Mouse (Mus musculus) bone marrow, adult 2 months (tissue): ENCODE results near the gene Lsamp. TPM values are rescaled to one million over a fixed set of nuclear protein-coding genes. Genes with fewer than 3 reads are reported as not detected.

Experiments
- H3K27ac ChIP-seq: fragments of 200-500 bp; 2 replicates; pipeline ENCODE4 v1.5.1; 2012; ENCODE audit warnings: low read depth, mild to moderate bottlenecking, control low read depth, inconsistent platforms, low read length; ENCODE audit not compliant: control insufficient read depth, poor library complexity, insufficient read depth
- H3K4me1 ChIP-seq: fragments of 200-500 bp; 2 replicates; pipeline ENCODE4 v1.6.1; 2011; ENCODE audit warnings: low read length; ENCODE audit not compliant: control insufficient read depth, insufficient read depth
- H3K4me3 ChIP-seq: fragments of 200-500 bp; replicated peaks from 2 replicates; pipeline ENCODE3; 2011; ENCODE audit warnings: mild to moderate bottlenecking, low read depth, low read length, control low read depth; ENCODE audit not compliant: control insufficient read depth
- CTCF ChIP-seq: fragments of 200-500 bp; IDR thresholded peaks from 2 replicates; pipeline ENCODE4 v1.5.1; 2011; ENCODE audit warnings: low read length, control low read depth; ENCODE audit not compliant: control insufficient read depth, insufficient read depth
- POLR2A ChIP-seq: fragments of 200-500 bp; IDR thresholded peaks from 2 replicates; pipeline ENCODE4 v1.6.1; 2011; ENCODE audit warnings: low read depth, mild to moderate bottlenecking, control low read depth, low read length, borderline replicate concordance; ENCODE audit not compliant: control insufficient read depth
- WGBS: fragments of 180-500 bp; shearing (Covaris S2); methylation state at CpG from one replicate; pipeline ENCODE4 v1.1.7; 2018; 5-methylcytosine and 5-hydroxymethylcytosine counted together
- polyA plus RNA-seq: library from polyadenylated mRNA; stranded (reverse); fragments of >200 nt; gene quantifications from 2 replicates; pipeline ENCODE4 v1.2.4, GENCODE M21; 2011; ENCODE audit warnings: low replicate concordance; ENCODE audit not compliant: missing spikeins, insufficient read depth, insufficient read length

Gene Lsamp
- polyA plus RNA-seq, result not detected in 2 replicates

DNA sequence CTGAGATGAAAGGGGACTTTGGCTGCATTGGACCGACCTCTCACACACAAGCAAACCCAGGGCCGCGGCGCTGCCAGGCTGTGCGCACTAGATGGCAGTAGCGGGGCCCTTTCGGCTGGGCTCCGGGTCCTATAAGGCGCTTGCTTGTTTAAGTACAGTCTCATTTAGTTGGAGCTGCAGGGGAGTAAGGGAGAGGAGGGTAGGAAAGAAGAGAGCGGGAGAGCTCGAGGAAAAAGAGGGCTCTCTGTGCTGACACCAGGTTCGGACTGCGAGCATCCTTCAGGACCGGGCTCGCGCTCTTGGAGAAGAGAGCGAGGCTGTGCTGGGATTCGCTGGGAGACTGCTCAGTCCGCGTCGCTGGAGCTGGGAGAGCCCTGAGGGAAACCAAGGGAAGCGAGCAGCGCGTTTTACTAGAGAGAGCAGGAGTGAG, at the start of gene Lsamp:
Gene Lsamp (plus strand): TSS at position 157 of the 430 bp plus-strand sequence.
- TF ChIP-seq CTCF, result no peak
- TF ChIP-seq POLR2A, result no peak

DNA sequence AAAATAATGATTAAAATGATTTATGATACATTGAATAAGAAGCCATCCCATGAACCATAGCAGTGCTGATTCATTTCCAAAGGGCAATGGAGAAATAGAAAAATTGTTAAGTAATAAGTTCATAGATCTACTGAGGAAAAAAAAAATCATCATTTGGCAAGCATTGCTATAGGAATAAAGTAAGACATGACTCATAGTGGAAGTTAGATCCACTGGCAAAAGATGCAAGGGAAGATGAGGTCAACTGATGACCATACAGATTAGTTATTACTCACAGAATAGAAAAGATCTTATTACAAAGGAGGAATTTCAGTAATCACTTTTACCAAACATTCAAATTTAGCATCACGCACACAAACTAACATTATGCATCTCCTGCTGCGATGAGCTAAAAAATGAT, 26.5 kb upstream of the Lsamp start:
- WGBS, result 89% methylated on average over 2 of the region's 2 CpGs
- Histone ChIP-seq H3K4me3 (no peak overlapping the region), H3K4me1 (no peaks in the 10 kb centered on the region), H3K27ac (no peak overlapping the region)
- no peak for TF ChIP-seq CTCF
- no peak for TF ChIP-seq POLR2A

More for the DNA sequence above, at the start of gene Lsamp:
- Histone ChIP-seq H3K27ac (no peak within 1 kb of the TSS; the same call in 1 of the 2 replicates), H3K4me3 (no peak within 1 kb of the TSS), H3K4me1 (no peaks in the 10 kb centered on the region)
- 5% methylated on average over 24 of the region's 24 CpGs for WGBS

DNA sequence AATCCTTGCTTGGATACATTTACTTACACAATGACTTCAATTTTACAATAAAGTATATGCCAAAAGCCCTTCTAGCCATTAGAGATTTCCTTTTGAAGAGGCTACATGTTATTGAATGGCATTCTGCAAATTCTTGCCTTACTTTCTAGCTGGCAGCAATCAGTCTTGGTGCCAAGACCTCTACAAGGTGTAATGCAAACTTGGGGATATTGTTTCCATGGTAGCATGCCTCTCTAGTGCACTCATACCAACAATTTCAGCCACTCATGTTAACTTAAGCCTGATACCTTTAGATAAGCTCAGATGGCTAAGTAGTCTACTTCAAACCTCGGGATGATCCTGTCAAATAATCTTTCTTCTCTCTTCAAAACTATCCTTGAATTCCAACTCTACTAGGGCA, 11.4 kb upstream of the Lsamp start:
- WGBS, result 72% methylated on average over 1 of the region's 1 CpGs
- TF ChIP-seq POLR2A (no peak), CTCF (no peak)

DNA sequence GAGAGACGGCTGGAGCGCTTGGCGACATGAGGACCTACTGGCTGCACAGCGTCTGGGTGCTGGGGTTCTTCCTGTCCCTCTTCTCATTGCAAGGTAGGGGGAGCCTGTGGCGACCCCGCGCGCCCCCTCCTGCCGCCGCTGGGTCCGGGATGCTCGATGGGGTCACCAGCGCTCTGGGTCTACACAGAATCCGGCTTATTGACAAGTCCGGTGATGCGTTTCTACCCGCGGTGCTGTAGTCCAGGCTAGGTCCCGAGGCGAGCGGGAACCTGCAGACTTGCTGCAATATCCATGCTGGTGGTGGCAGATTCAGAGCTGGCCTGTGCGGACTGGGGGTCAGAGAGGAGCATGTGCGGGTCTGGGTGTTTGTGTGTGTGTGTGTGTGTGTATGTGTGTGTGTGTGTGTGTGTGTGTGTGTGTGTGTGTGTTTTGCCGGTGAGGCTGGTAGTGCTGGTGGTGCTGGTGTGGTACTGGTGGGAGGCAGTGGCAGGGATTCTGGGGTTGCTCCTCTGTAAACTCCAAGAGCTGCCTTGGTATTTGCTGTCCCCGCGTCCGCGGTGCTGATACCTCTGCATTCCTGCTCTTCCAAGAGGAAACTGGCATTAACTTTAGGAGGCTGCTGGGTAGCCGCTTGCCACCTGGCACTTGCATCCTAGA, 602 bp downstream of the Lsamp start:
- no peak for TF ChIP-seq POLR2A
- TF ChIP-seq CTCF, result no peak
- Histone ChIP-seq H3K27ac (no peak overlapping the region; the same call in 1 of the 2 replicates), H3K4me1 (no peaks in the 10 kb centered on the region), H3K4me3 (no peak overlapping the region)
- 5% methylated on average over 28 of the region's 29 CpGs for WGBS

More for the DNA sequence above, 11.4 kb upstream of the Lsamp start:
- Histone ChIP-seq H3K4me3 (no peak overlapping the region), H3K27ac (no peak overlapping the region), H3K4me1 (no peaks in the 10 kb centered on the region)

DNA sequence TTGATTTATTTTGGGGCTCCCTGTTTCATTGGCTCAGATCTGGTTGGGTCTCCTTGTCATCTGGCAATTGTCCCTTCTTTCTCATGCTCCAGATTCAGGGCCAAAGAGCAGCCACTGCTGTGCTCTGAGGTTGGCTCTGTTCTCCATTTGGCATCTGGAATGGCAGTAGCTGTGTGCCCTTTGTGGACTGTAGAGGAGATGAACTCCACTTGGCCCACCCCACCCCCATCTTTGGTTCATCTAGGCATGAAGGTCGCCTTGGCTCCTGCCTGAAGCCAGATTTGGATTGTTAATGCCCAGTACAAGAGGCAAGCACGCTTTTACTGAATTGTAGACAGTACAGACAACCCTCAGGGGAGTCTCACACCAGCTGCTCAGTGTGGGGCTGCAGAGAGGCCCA, 4.3 kb downstream of the Lsamp start:
- whole genome bisulfite sequencing, result 36% methylated on average over 2 of the region's 2 CpGs
- Histone ChIP-seq H3K27ac (no peak overlapping the region), H3K4me1 (no peaks in the 10 kb centered on the region), H3K4me3 (no peak overlapping the region)
- no peak for TF ChIP-seq POLR2A
- no peak for TF ChIP-seq CTCF

DNA sequence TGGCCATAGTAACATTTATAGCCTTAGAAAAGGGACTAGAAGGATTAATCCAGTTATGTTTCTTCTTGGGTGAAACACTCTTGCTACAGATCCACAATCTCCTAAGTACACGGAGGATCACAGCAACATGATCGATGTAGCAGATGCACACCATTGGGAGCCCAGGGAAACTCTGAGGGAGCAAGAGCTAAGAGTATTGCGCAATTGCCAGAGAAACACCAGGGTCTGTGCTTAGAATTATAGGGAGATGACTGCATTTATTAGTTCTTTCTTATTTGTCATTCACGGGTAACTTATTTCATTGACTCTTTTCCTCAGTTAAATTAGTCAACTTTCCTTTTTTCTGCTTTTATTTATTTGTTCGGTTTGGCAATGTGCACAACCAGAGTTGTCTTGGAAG, 10.7 kb downstream of the Lsamp start:
- Histone ChIP-seq H3K4me3 (no peak overlapping the region), H3K27ac (no peak overlapping the region), H3K4me1 (no peaks in the 10 kb centered on the region)
- TF ChIP-seq POLR2A (no peak), CTCF (no peak)
- 82% methylated on average over 5 of the region's 5 CpGs for WGBS

DNA sequence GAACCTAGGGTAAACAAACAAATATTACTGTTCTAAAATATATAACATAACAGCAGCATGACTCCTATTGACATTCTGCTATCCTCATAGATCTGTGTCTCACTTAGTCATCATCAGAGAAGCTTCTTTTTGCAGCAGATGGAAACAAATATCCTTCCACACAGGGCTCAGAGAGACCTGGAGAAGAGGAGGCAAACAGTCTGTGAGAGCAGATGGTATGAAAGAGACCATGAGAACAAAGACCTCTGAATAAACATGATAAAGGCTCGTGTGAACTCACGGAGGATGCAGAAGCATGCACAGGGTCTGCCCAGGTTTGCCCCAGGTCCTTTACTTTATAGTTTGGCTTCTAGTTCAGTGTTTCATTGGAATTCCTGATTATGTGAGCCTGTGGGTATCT, 24.6 kb downstream of the Lsamp start:
- WGBS, result 73% methylated on average over 2 of the region's 2 CpGs
- Histone ChIP-seq H3K4me1 (no peaks in the 10 kb centered on the region), H3K4me3 (no peak overlapping the region), H3K27ac (no peak overlapping the region)
- TF ChIP-seq CTCF (no peak), POLR2A (no peak)

DNA sequence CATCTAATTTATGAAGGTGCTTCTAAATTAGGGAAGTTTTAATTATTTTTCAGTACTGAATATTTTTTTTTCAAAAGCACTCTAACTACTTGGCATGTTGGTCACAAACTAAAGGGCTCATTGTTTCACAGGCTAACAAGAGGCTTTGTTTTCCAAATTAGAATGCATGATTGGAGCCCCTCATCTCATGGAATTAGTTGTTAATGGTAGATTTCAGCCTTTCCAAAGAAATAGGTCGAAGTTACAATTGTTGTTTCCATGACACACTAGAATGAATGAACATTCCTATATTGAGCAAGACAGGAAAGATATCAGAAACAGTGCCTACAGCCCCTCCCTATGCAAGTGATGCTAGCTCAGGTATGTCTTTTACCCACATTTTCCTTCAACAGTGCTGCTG, 26.9 kb downstream of the Lsamp start:
- no peaks in the 10 kb centered on the region for H3K4me1 ChIP-seq
- WGBS, result 60% methylated on average over 1 of the region's 1 CpGs
- H3K4me3 ChIP-seq, result no peak overlapping the region
- no peak for TF ChIP-seq POLR2A
- TF ChIP-seq CTCF, result no peak
- H3K27ac ChIP-seq, result no peak overlapping the region

DNA sequence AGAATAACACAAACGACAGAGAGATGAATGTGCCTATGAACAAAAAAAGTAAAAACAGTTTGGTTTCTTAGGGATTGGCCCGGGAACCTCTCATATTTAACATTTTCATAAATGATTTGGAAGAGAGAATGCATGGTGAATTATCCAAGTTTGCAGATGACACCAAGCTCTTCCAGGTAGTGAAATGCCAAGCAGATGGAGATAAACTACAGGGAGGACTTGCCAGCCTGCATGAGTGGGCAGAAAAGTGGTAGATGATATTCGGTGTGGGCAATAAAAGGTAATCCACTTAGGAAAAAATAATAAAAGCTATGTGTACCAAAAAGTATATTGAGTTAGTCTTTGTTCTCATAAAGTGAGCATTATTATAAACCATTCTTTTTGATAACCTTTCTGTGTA, 38.5 kb downstream of the Lsamp start:
- no peak for TF ChIP-seq CTCF
- TF ChIP-seq POLR2A, result no peak
- WGBS, result 75% methylated on average over 3 of the region's 3 CpGs
- Histone ChIP-seq H3K27ac (no peak overlapping the region), H3K4me3 (no peak overlapping the region), H3K4me1 (no peaks in the 10 kb centered on the region)
